Mouse (Mus musculus): ENCODE measurements around the gene Olfr1510.
"Not testable (repeated sequence)": the region's sequence is repeated elsewhere in the genome, so short reads cannot be mapped to it uniquely, and the experiment has no call there.

Gene Olfr1510
- long read RNA-seq, experiment 1, result 0 reads
- long read RNA-seq, experiment 2, result 0 reads

DNA sequence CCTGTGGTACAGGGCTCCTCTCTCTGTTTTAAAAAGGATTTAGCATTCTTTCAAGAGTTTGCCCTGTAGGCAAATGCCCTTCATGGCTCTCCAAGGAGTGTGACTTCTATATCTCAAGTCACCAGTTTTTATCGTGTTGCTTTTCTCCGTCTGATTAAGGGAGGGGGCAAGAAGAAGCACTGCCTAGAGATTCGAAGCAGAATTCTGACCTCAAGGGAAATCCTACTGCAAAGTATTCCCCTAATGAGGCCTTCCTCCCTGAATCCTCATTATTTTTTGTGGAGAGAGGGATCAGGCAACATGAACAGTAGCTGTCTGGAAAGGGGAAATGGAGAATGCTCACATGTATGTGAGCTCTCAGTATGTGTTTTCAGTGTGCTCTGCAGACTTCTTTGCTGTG is at the start of gene Olfr1510:
Gene Olfr1510 (minus strand): TSS at position 101 of the 400 bp plus-strand sequence.
- intact Hi-C loops (cut with DNase I), result no loop called here

DNA sequence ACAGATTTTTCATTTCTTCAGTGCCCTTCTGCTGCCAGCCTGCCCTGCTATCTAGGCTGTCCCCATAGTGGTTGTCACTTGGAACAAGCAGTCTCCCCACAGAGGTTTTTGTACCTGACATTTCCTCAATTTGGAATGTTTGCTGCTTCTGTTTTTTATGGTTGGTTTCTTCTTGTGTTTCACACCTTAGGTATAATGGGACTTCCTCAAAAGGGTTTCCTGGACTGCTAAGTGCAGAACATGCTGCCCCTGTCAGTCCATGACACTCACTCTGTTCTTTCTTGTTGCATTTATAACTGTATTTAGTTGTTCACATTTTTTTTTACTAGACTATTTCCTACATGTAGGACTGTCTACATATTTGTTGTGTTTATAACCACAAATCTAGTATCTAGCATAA is 47.8 kb upstream of the Olfr1510 start:
- intact Hi-C loops (cut with DNase I), result no loop called here

DNA sequence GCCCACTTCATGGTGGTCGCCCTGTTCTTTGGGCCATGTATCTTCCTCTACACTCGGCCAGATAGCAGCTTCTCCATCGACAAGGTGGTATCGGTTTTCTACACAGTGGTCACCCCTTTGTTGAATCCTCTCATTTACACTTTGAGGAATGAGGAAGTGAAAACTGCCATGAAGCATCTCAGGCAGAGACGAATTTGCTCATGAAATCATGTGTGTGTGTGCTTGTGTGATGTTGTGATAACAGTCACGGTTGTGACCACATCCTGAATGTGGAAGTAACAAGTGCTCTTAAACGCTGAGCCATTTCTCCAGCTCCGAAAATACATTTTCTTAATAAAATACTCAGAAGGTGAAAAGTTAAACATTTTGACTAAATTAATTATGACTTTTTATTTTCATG is 37.0 kb upstream of the Olfr1510 start:
- intact Hi-C loops (cut with DNase I), result no loop called here

DNA sequence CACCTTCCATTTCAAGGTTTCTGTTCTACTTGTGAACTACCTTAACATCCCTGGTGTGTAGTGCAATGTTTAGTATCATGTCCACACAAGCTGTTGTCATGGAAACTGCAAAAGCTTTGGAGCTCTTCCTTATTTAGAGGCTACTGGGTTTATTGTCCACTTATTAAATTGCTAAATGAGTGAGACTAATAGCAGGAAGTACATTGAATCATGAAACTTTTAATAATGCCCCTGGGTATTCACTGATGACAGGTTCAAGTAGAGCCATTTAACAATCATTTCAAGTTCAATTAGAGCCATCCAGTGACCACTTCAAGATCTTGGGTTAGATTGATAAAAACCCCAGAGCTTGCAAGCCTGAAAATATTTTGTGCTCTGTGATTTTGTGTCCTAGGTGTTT is 28.5 kb upstream of the Olfr1510 start, which contains the start of gene Olfr1509:
Gene Olfr1509 (plus strand): TSS at position 301 of the 400 bp plus-strand sequence.
- intact Hi-C loops (cut with DNase I), result no loop called here

DNA sequence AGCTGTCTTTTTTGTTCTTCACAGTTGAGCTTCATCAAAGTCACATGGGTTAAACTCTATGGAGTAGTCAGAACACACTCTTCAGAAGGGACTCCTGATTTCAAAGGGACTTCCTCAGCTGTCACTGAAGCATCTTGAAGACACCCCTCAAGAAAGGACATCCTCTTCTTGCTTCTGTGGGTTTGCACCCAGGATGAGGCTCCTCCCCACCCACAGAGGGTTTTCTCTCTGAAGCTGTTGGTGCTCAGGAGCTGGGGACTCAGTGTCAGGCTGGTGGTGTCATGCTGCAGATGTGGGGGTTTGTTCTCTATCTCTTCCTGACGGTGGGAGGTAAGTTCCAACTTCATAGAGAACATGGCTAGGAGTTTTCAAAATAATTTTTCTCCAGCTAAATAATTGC is 13.5 kb upstream of the Olfr1510 start:
- intact Hi-C loops (cut with DNase I), result no loop called here

DNA sequence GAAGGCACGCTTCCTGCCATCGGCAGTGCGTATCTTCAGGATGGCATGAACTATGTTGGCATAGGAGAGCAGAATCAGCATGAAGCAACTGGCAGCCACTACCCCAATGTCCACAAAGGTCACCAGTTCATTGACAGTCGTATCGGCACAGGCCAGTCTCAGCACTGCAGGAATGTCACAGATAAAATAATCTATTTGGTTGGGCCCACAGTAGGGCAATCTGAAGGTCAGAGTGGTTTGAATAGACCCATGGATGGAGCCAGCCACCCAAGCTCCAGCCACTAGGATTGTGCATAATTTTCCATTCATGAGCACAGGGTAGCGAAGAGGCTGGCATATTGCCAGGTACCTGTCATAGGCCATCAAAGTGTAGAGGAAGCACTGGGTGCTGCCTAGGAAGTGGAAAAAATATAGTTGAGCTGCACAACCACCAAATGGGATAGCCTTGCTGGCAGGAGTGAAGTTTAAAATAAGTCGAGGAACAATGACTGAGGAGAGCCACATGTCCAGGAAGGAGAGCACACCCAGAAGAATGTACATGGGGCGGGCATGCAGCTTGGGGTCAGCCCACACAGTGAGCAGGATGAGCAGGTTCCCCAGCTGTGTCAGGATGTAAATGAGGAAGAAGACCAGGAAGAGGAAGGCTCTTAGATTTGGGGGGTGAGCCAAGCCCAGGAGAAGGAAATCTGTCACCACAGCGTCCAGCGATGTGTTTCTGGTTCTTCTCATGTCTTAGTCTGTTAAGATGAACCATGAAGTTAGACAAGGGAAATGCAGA is 3.8 kb downstream of the Olfr1510 start:
- intact Hi-C loops (cut with DNase I), result not testable (repeated sequence)

DNA sequence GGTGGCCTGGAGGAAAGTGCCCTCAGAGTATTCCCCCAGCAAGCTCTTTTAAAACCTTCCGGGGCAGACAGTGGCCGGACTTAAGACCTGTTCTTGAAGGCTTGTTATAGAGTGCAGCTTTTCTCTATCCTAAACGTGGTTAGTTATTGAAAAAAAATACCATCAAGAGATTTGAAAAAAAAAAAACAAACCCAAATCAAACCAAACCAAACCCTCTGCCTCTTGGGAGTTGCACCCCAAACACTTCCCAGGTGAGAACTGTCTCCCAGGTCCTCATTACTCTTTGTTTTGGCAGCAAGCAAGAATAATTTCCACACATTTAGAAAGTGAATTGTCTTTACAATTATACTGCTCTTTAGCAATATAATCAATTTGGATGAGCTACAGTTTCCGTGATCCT is 16.9 kb downstream of the Olfr1510 start, which contains the start of gene Olfr1511:
Gene Olfr1511 (minus strand): TSS at position 101 of the 400 bp plus-strand sequence.
- intact Hi-C loops (cut with DNase I), result no loop called here

DNA sequence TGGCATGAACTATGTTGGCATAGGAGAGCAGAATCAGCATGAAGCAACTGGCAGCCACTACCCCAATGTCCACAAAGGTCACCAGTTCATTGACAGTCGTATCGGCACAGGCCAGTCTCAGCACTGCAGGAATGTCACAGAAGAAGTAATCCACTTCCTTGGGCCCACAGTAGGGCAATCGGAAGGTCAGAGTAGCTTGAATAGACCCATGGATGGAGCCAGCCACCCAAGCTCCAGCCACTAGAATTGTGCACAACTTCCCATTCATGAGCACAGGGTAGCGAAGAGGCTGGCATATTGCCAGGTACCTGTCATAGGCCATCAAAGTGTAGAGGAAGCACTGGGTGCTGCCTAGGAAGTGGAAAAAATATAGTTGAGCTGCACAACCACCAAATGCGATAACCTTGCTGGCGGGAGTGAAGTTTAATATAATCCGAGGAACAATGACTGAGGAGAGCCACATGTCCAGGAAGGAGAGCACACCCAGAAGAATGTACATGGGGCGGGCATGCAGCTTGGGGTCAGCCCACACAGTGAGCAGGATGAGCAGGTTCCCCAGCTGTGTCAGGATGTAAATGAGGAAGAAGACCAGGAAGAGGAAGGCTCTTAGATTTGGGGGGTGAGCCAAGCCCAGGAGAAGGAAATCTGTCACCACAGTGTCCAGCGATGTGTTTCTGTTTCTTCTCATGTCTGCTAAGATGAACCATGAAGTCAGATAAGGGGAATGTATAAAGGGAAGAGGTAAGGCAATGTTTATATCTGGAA is 23.9 kb downstream of the Olfr1510 start:
- intact Hi-C loops (cut with DNase I), result not testable (repeated sequence)

DNA sequence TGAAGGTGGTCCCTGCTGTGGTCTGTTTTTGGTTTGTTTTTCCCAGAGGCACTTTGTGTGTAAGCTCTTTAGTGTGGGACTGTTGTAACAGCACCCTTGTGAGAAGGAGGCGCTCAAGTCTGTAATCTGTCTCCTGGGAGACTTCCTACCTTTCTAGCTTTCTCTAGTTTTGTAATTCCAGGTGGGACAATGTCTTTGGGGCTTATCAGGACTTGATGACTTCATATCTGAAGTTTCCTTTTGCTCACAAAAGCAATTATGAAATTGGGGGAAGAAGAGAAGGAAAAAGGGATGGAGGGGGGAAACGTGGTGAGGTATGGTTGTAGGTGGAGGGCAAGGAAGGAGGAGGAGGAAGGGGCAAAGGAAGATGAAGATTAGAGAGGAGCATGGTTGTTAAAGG is 35.1 kb downstream of the Olfr1510 start, which contains the start of gene Olfr1512:
Gene Olfr1512 (minus strand): TSS at position 101 of the 400 bp plus-strand sequence.
- intact Hi-C loops (cut with DNase I), result no loop called here

DNA sequence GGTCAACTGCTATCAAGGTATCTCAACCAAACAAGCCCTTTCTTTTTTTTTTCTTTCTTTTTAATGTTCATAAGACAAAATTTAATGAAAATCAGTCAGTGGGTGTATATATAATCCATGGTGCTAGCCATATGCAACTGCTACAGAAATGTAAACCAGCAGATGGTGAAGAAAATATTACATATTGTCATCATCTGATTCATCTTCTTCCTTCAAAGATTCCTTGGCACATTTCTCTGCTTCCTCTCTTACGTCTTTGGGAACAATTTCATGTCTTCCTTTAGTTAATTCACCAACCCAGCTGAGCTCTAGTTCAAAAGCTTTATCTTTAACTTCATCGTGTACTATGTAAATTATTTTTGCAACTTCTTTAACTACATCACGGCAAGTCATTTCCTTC is 45.4 kb downstream of the Olfr1510 start:
- intact Hi-C loops (cut with DNase I), result no loop called here

All from adrenal gland (tissue).